Mouse (Mus musculus) MEL (cell line): ENCODE data around the gene Creb3l2.
"Not testable (repeated sequence)": the region's sequence is repeated elsewhere in the genome, so short reads cannot be mapped to it uniquely, and the experiment has no call there.

Experiments used
- CTCF ChIP-seq, 3 experiments: IDR thresholded peaks in 2 of 3; conservative IDR thresholded peaks in 1 of 3; 2 replicates each; pipeline ENCODE4 v1.5.1; 2011 to 2012; ENCODE audit warnings: low read length in 3 of 3, low read depth in 2 of 3, mild to moderate bottlenecking in 2 of 3, improper control_type of control experiment in 1 of 3, inconsistent platforms in 1 of 3, mixed read lengths in 1 of 3, moderate library complexity in 1 of 3; ENCODE audit not compliant: control insufficient read depth in 1 of 3, insufficient read depth in 1 of 3, poor library complexity in 1 of 3, severe bottlenecking in 1 of 3
- MAZ ChIP-seq: IDR thresholded peaks from 2 replicates; pipeline ENCODE4 v1.6.1; 2012; ENCODE audit warnings: low read depth, mild to moderate bottlenecking, inconsistent platforms, low read length, improper control_type of control experiment
- MYB ChIP-seq: IDR thresholded peaks from 2 replicates; pipeline ENCODE4 v1.6.1; 2011; ENCODE audit warnings: mild to moderate bottlenecking, low read depth, low read length, improper control_type of control experiment
- POLR2A ChIP-seq, 2 experiments: IDR thresholded peaks; 2 replicates each; pipeline ENCODE4 v1.6.1; 2011 to 2012; ENCODE audit warnings: low read length in 2 of 2, mild to moderate bottlenecking in 2 of 2, control low read depth in 1 of 2, improper control_type of control experiment in 1 of 2, low read depth in 1 of 2, moderate library complexity in 1 of 2; ENCODE audit not compliant: control insufficient read depth in 1 of 2, insufficient read depth in 1 of 2, poor library complexity in 1 of 2
- TAL1 ChIP-seq: IDR thresholded peaks from 2 replicates; pipeline ENCODE4 v1.6.1; 2012; ENCODE audit warnings: mild to moderate bottlenecking, inconsistent platforms, low read length, moderate library complexity, mixed read lengths
- TBP ChIP-seq: IDR thresholded peaks from 2 replicates; pipeline ENCODE4 v1.8.0; 2011; ENCODE audit warnings: low read depth, low read length, improper control_type of control experiment

GRCm38 (mm10) chr6:37463517-37464482 is 21.9 kb upstream of the Creb3l2 start:
- not testable (repeated sequence) for TF ChIP-seq MAZ; TAL1; CTCF (IDR thresholded peaks at IDR 0.05 in 2 of 3, conservative IDR thresholded peaks at IDR 0.05 in 1 of 3; ENCODE audit: control insufficient read depth in 1 of 3, insufficient read depth in 1 of 3, low read depth in 2 of 3, low read length in 3 of 3, poor library complexity in 1 of 3, severe bottlenecking in 1 of 3); MYB; POLR2A (IDR thresholded peaks at IDR 0.05; ENCODE audit: control insufficient read depth in 1 of 2, insufficient read depth in 1 of 2, low read depth in 1 of 2, low read length in 2 of 2, poor library complexity in 1 of 2); TBP
